Mouse (Mus musculus) heart, postnatal 0 days (tissue): Measurements from ENCODE around the gene Shc2. TPM values are rescaled to one million over a fixed set of nuclear protein-coding genes. Genes with fewer than 3 reads are reported as not detected.

Source experiments
- ATAC-seq: fragments of 200-750 bp; cut with Nextera tagmentation; 2 replicates; pipeline ENCODE4 v1.8.0; 2017; ENCODE audit warnings: low read depth, moderate number of reproducible peaks, moderate library complexity; ENCODE audit not compliant: insufficient read depth
- DNase-seq: peaks from one replicate; pipeline ENCODE4 v3.0.0-alpha.2; 2016; ENCODE audit warnings: low spot score
- H3K27ac ChIP-seq: fragments of 300-500 bp; sonication (generic); 2 replicates; pipeline ENCODE4 v1.5.1; 2014; ENCODE audit warnings: low read depth, mild to moderate bottlenecking
- H3K27me3 ChIP-seq: fragments of 300-500 bp; sonication (generic); 2 replicates; pipeline ENCODE4 v1.6.1; 2014; ENCODE audit warnings: low read length, mixed read lengths; ENCODE audit not compliant: control insufficient read depth, insufficient read depth
- H3K36me3 ChIP-seq: fragments of 300-500 bp; sonication (generic); replicated peaks from 2 replicates; pipeline ENCODE4 v1.6.1; 2014; ENCODE audit warnings: low read length, mixed read lengths; ENCODE audit not compliant: control insufficient read depth, insufficient read depth
- H3K4me1 ChIP-seq: fragments of 300-500 bp; sonication (generic); 2 replicates; pipeline ENCODE4 v1.6.1; 2014; ENCODE audit warnings: antibody characterized with exemption; ENCODE audit not compliant: control insufficient read depth, insufficient read depth
- H3K4me2 ChIP-seq: fragments of 300-500 bp; sonication (generic); 2 replicates; pipeline ENCODE4 v1.6.1; 2014; ENCODE audit warnings: low read depth, mild to moderate bottlenecking, low read length, moderate library complexity
- H3K4me3 ChIP-seq: fragments of 300-500 bp; sonication (generic); 2 replicates; pipeline ENCODE4 v1.5.1; 2014; ENCODE audit warnings: low read depth, low read length
- H3K9ac ChIP-seq: fragments of 300-500 bp; sonication (generic); replicated peaks from 2 replicates; pipeline ENCODE4 v1.6.1; 2014; ENCODE audit warnings: low read depth, low read length, mixed read lengths
- H3K9me3 ChIP-seq: fragments of 300-500 bp; sonication (generic); replicated peaks from 2 replicates; pipeline ENCODE4 v1.6.1; 2016; ENCODE audit warnings: low read length; ENCODE audit not compliant: control insufficient read depth
- CTCF ChIP-seq: IDR thresholded peaks from 2 replicates; pipeline ENCODE4 v1.5.1; 2016; ENCODE audit warnings: antibody characterized with exemption, control low read depth, low read depth
- EP300 ChIP-seq: IDR thresholded peaks from 2 replicates; pipeline ENCODE4 v1.6.1; 2016; ENCODE audit warnings: antibody characterized with exemption, low read depth
- WGBS: fragments of 180-500 bp; shearing (Covaris S2); extraction: QIAGEN DNeasy Blood & Tissue Kit; methylation state at CpG from one replicate; pipeline ENCODE4 v1.1.7; 2014; 5-methylcytosine and 5-hydroxymethylcytosine counted together
- polyA plus RNA-seq: library from polyadenylated mRNA; unstranded; fragments of >200 nt; fragmentation: Nextera tagmentation; extraction: Ambion mirVana; gene quantifications from 2 replicates; pipeline ENCODE4 v1.2.1, GENCODE M21; 2015
- total RNA-seq: library from RNA; depleted of rRNA; stranded (reverse); fragments of >200 nt; gene quantifications from 2 replicates; pipeline ENCODE4 v1.2.3, GENCODE M21; 2014; ENCODE audit warnings: low replicate concordance

The Shc2 gene
- total and polyA plus RNA-seq, 2 experiments from 2014 or later = 1.1 to 2.7 TPM

GRCm38 (mm10) chr10:79680606-79681495, 43.1 kb upstream of the Shc2 start:
- H3K9me3 ChIP-seq = no peaks in the 10 kb centered on the region
- H3K27ac ChIP-seq = peak overlapping the region; percentile 96
- TF ChIP-seq EP300 (no peak), CTCF (no peak)
- no peaks in the 10 kb centered on the region for H3K27me3 ChIP-seq
- H3K4me2 ChIP-seq = peak overlapping the region; percentile 64
- peak overlapping the region; percentile 90 for H3K4me3 ChIP-seq
- ATAC-seq (no peak), DNase-seq (no peak)
- peaks cover 14% of the 10 kb centered on the region for H3K36me3 ChIP-seq
- 32% methylated on average over 11 of the region's 11 CpGs for WGBS
- peaks cover 19% of the 10 kb centered on the region for H3K4me1 ChIP-seq
- H3K9ac ChIP-seq = no peak overlapping the region

- ATAC-seq = 0 out of 2 replicates have a peak, but pooled peaks have one; percentile 4
- H3K9ac ChIP-seq = no peak overlapping the region
- 0 out of 2 replicates have a peak, but pooled peaks cover 2% of the 10 kb centered on the region for H3K4me1 ChIP-seq
- no peak overlapping the region for H3K27ac ChIP-seq
- no peak overlapping the region for H3K4me2 ChIP-seq
- no peaks in the 10 kb centered on the region for H3K27me3 ChIP-seq
- H3K36me3 ChIP-seq = 0 out of 2 replicates have a peak, but pooled peaks cover 6% of the 10 kb centered on the region
- DNase-seq = no peak
- WGBS = 49% methylated on average over 43 of the region's 44 CpGs
- H3K9me3 ChIP-seq = no peaks in the 10 kb centered on the region
- H3K4me3 ChIP-seq = no peak overlapping the region
- no peak for TF ChIP-seq CTCF
These were observed 37.8 kb upstream of the Shc2 start for GRCm38 (mm10) chr10:79675346-79676035.

DNA sequence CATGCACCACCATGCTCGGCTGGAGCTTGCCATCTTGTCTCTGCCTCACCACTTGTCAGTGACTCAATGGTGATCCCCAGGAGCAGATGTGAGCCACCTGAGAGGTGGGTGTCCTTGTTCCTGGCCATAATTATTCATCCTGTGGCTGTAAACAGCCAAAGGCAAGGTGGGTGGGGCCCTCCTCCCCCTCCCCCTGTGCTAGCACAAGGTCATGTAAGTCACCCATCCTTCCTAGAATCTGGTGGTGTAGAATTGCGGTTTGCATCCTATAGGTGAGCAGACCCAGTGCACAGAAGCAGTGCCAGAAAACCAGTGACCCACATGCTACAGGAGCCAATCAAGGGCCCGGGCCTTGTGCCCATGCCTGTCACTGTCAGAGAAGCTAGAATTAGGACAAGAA, 35.3 kb upstream of the Shc2 start:
- Histone ChIP-seq H3K9ac (no peak overlapping the region), H3K36me3 (0 out of 2 replicates have a peak, but pooled peaks cover 6% of the 10 kb centered on the region), H3K27me3 (no peaks in the 10 kb centered on the region), H3K9me3 (no peaks in the 10 kb centered on the region), H3K4me1 (0 out of 2 replicates have a peak, but pooled peaks cover 9% of the 10 kb centered on the region), H3K27ac (no peak overlapping the region), H3K4me3 (no peak overlapping the region), H3K4me2 (no peak overlapping the region)
- ATAC-seq = no peak
- no peak for DNase-seq
- TF ChIP-seq CTCF (no peak), EP300 (no peak)
- 91% methylated on average over 3 of the region's 3 CpGs for WGBS

GRCm38 (mm10) chr10:79672088-79672455, 34.4 kb upstream of the Shc2 start:
- 0 out of 2 replicates have a peak, but pooled peaks cover 9% of the 10 kb centered on the region for H3K4me1 ChIP-seq
- no peak overlapping the region for H3K27ac ChIP-seq
- 0 out of 2 replicates have a peak, but pooled peaks cover 6% of the 10 kb centered on the region for H3K36me3 ChIP-seq
- H3K4me3 ChIP-seq = no peak overlapping the region
- no peak overlapping the region for H3K9ac ChIP-seq
- H3K4me2 ChIP-seq = no peak overlapping the region
- DNase-seq (no peak), ATAC-seq (no peak)
- TF ChIP-seq CTCF = no peak
- TF ChIP-seq EP300 = no peak
- H3K27me3 ChIP-seq = no peaks in the 10 kb centered on the region
- WGBS = 70% methylated on average over 3 of the region's 3 CpGs
- no peaks in the 10 kb centered on the region for H3K9me3 ChIP-seq

- H3K9ac ChIP-seq = no peak overlapping the region
- DNase-seq (no peak), ATAC-seq (no peak)
- H3K27ac ChIP-seq = no peak overlapping the region
- H3K27me3 ChIP-seq = no peaks in the 10 kb centered on the region
- TF ChIP-seq CTCF (no peak), EP300 (no peak)
- 0 out of 2 replicates have a peak, but pooled peaks cover 9% of the 10 kb centered on the region for H3K4me1 ChIP-seq
- H3K4me2 ChIP-seq = no peak overlapping the region
- WGBS = 81% methylated on average over 6 of the region's 6 CpGs
- H3K4me3 ChIP-seq = no peak overlapping the region
- H3K9me3 ChIP-seq = no peaks in the 10 kb centered on the region
- 0 out of 2 replicates have a peak, but pooled peaks cover 6% of the 10 kb centered on the region for H3K36me3 ChIP-seq
These were observed 33.8 kb upstream of the Shc2 start for GRCm38 (mm10) chr10:79671396-79672087.
